Mouse (Mus musculus) heart, adult 2 months (tissue): ENCODE data around the gene Ciz1. TPM values are rescaled to one million over a fixed set of nuclear protein-coding genes. Genes with fewer than 3 reads are reported as not detected.

ENCODE experiments used
- DNase-seq, 2 experiments: peaks; one replicate each; pipeline ENCODE4 v3.0.0; 2021
- H3K27ac ChIP-seq: fragments of 200-600 bp; 2 replicates; pipeline ENCODE4 v1.8.1; 2022
- H3K27me3 ChIP-seq: fragments of 200-500 bp; 2 replicates; pipeline ENCODE4 v1.6.1; 2012; ENCODE audit warnings: mild to moderate bottlenecking, low read length, inconsistent platforms, mixed read lengths; ENCODE audit not compliant: control insufficient read depth, insufficient read depth
- H3K36me3 ChIP-seq: fragments of 200-500 bp; 2 replicates; pipeline ENCODE4 v1.6.1; 2012; ENCODE audit warnings: low read length, inconsistent platforms; ENCODE audit not compliant: control insufficient read depth, insufficient read depth
- H3K4me1 ChIP-seq: fragments of 200-500 bp; 2 replicates; pipeline ENCODE4 v1.6.1; 2011; ENCODE audit warnings: low read length; ENCODE audit not compliant: control insufficient read depth, insufficient read depth
- H3K4me3 ChIP-seq: fragments of 200-600 bp; 2 replicates; pipeline ENCODE4 v1.8.1; 2022
- H3K79me2 ChIP-seq: fragments of 200-500 bp; replicated peaks from 2 replicates; pipeline ENCODE4 v1.6.1; 2012; ENCODE audit warnings: mild to moderate bottlenecking, inconsistent platforms, low read length, moderate library complexity, mixed read lengths; ENCODE audit not compliant: control insufficient read depth, insufficient read depth
- H3K9ac ChIP-seq: fragments of 200-500 bp; 2 replicates; pipeline ENCODE4 v1.6.1; 2012; ENCODE audit warnings: low read depth, mild to moderate bottlenecking, control low read depth, inconsistent platforms, low read length, mixed read lengths
- CTCF ChIP-seq: fragments of 200-600 bp; IDR thresholded peaks from 2 replicates; pipeline ENCODE4 v1.8.1; 2022; ENCODE audit warnings: antibody characterized with exemption, mild to moderate bottlenecking, moderate library complexity
- EP300 ChIP-seq: fragments of 200-500 bp; IDR thresholded peaks from 2 replicates; pipeline ENCODE4 v1.6.1; 2011; ENCODE audit warnings: low read depth, low read length, control low read depth; ENCODE audit not compliant: insufficient read depth
- POLR2A ChIP-seq: fragments of 200-500 bp; IDR thresholded peaks from 2 replicates; pipeline ENCODE4 v1.6.1; 2011; ENCODE audit warnings: mild to moderate bottlenecking, low read depth, low read length, control low read depth; ENCODE audit not compliant: insufficient read depth
- WGBS: fragments of 180-500 bp; shearing (Covaris S2); methylation state at CpG from one replicate; pipeline ENCODE4 v1.1.7; 2018; 5-methylcytosine and 5-hydroxymethylcytosine counted together
- intact Hi-C: fragments of 180-260 bp; cut with DNase I; formaldehyde crosslinking; loops from one replicate; pipeline ENCODE4 v1.15.1; 2025
- polyA plus RNA-seq: library from polyadenylated mRNA; depleted of rRNA; stranded (reverse); fragments of >200 nt; gene quantifications from 2 replicates; pipeline ENCODE4 v1.2.3, GENCODE M21; 2012
- total RNA-seq, 2 experiments: library from RNA; stranded (reverse); gene quantifications; 2 replicates each; pipeline ENCODE4 v1.2.3; 2021

Gene Ciz1
- total and polyA plus RNA-seq, 3 experiments = 26.7 to 128 (median 29.5) TPM

DNA sequence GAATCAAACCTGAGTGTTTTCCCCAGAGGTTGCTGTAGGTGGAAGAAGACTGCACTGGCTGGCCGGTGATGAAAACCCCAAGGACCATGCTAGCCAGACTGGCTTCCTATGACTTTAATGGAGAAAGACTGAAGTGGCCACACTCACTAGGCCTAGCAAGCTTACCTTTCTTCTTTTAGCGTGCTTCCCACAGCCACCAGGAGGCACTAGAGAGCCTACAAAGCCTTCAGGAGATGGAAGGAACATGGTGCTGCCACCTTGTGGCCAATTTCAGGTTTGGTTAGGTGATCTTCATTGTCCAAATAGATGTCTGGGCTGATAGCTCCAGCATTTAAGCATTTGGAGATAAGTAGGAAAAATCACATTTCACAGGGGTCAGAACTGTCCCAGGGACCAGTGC is 52.5 kb downstream of the Ciz1 start:
- intact Hi-C loops = loop anchor here (1.0 to 2.0 kb wide), 4 partner anchors 46 to 162 kb away; partner anchors contain the start of genes Ciz1, Dnm1, Naif1 and Slc25a25
- H3K4me1 ChIP-seq = no peaks in the 10 kb centered on the region
- H3K4me3 ChIP-seq = no peak overlapping the region
- peak; percentile 88 to 90 for DNase-seq
- H3K36me3 ChIP-seq = no peaks in the 10 kb centered on the region
- H3K27ac ChIP-seq = no peak overlapping the region
- no peaks in the 10 kb centered on the region for H3K79me2 ChIP-seq
- H3K9ac ChIP-seq = no peak overlapping the region
- TF ChIP-seq POLR2A (0 out of 2 replicates have a peak, but pooled peaks have one; percentile 32), EP300 (peak; percentile 99), CTCF (peak; percentile 98)
- 20% methylated on average over 2 of the region's 2 CpGs for WGBS
- H3K27me3 ChIP-seq = no peaks in the 10 kb centered on the region

GRCm38 (mm10) chr2:32407144-32407824 is 55.2 kb downstream of the Ciz1 start:
- H3K27me3 ChIP-seq = no peaks in the 10 kb centered on the region
- H3K9ac ChIP-seq = no peak overlapping the region
- no peaks in the 10 kb centered on the region for H3K79me2 ChIP-seq
- TF ChIP-seq POLR2A (no peak), CTCF (no peak), EP300 (no peak)
- DNase-seq = no peak
- no peak overlapping the region for H3K4me3 ChIP-seq
- 70% methylated on average over 7 of the region's 7 CpGs for WGBS
- no peaks in the 10 kb centered on the region for H3K36me3 ChIP-seq
- H3K4me1 ChIP-seq = no peaks in the 10 kb centered on the region
- no peak overlapping the region for H3K27ac ChIP-seq
- intact Hi-C loops = no loop called here

GRCm38 (mm10) chr2:32408429-32409424 is 56.6 kb downstream of the Ciz1 start:
- no peak for TF ChIP-seq EP300
- TF ChIP-seq CTCF = no peak
- TF ChIP-seq POLR2A = no peak

GRCm38 (mm10) chr2:32411407-32411806 is 59.3 kb downstream of the Ciz1 start:
- Histone ChIP-seq H3K9ac (no peak overlapping the region), H3K79me2 (no peaks in the 10 kb centered on the region), H3K4me3 (no peak overlapping the region), H3K36me3 (no peaks in the 10 kb centered on the region), H3K27me3 (no peaks in the 10 kb centered on the region), H3K4me1 (no peaks in the 10 kb centered on the region), H3K27ac (no peak overlapping the region)
- DNase-seq = no peak
- intact Hi-C loops = no loop called here
- 77% methylated on average over 7 of the region's 7 CpGs for WGBS
- TF ChIP-seq EP300 (no peak), CTCF (no peak), POLR2A (no peak)

More at GRCm38 (mm10) chr2:32408429-32409424, 56.6 kb downstream of the Ciz1 start:
- WGBS = 80% methylated on average over 25 of the region's 25 CpGs
- Histone ChIP-seq H3K79me2 (no peaks in the 10 kb centered on the region), H3K27me3 (no peaks in the 10 kb centered on the region), H3K9ac (no peak overlapping the region), H3K4me3 (no peak overlapping the region), H3K36me3 (no peaks in the 10 kb centered on the region), H3K4me1 (no peaks in the 10 kb centered on the region), H3K27ac (no peak overlapping the region)
- intact Hi-C loops = no loop called here
- no peak for DNase-seq

- intact Hi-C loops = no loop called here
- H3K9ac ChIP-seq = no peak overlapping the region
- WGBS = 81% methylated on average over 6 of the region's 6 CpGs
- no peak overlapping the region for H3K27ac ChIP-seq
- no peaks in the 10 kb centered on the region for H3K79me2 ChIP-seq
- H3K4me3 ChIP-seq = no peak overlapping the region
- TF ChIP-seq EP300 (no peak), POLR2A (no peak), CTCF (no peak)
- H3K36me3 ChIP-seq = no peaks in the 10 kb centered on the region
- H3K4me1 ChIP-seq = no peaks in the 10 kb centered on the region
- no peaks in the 10 kb centered on the region for H3K27me3 ChIP-seq
- no peak for DNase-seq
Measured at GRCm38 (mm10) chr2:32412742-32413531, 60.8 kb downstream of the Ciz1 start.
